Mouse (Mus musculus) limb, embryonic 11.5 days (tissue): ENCODE results near the gene Usp48. TPM values are rescaled to one million over a fixed set of nuclear protein-coding genes. Genes with fewer than 3 reads are reported as not detected.

Experiments
- ATAC-seq: fragments of 200-750 bp; cut with Nextera tagmentation; 2 replicates; pipeline ENCODE4 v1.8.0; 2017; ENCODE audit warnings: low read depth; ENCODE audit not compliant: insufficient number of reproducible peaks, low FRiP score, low TSS enrichment
- DNase-seq: peaks from one replicate; pipeline ENCODE4 v3.0.0-alpha.2; 2015; ENCODE audit warnings: low spot score
- H3K27ac ChIP-seq: fragments of 300-500 bp; sonication (generic); replicated peaks from 2 replicates; pipeline ENCODE4 v1.5.1; 2014; ENCODE audit warnings: low read depth, mild to moderate bottlenecking, low read length
- H3K27me3 ChIP-seq: fragments of 300-500 bp; sonication (generic); 2 replicates; pipeline ENCODE4 v1.6.1; 2014; ENCODE audit warnings: mild to moderate bottlenecking, low read length, mixed read lengths; ENCODE audit not compliant: control insufficient read depth, insufficient read depth
- H3K36me3 ChIP-seq: fragments of 300-500 bp; sonication (generic); 2 replicates; pipeline ENCODE4 v1.6.1; 2014; ENCODE audit warnings: mild to moderate bottlenecking, low read length, moderate library complexity, mixed read lengths; ENCODE audit not compliant: control insufficient read depth, insufficient read depth
- H3K4me1 ChIP-seq: fragments of 300-500 bp; sonication (generic); 2 replicates; pipeline ENCODE4 v1.6.1; 2014; ENCODE audit warnings: low read length, mixed read lengths; ENCODE audit not compliant: control insufficient read depth, insufficient read depth
- H3K4me2 ChIP-seq: fragments of 300-500 bp; sonication (generic); 2 replicates; pipeline ENCODE4 v1.6.1; 2014; ENCODE audit warnings: low read depth, mild to moderate bottlenecking, moderate library complexity; ENCODE audit not compliant: severe bottlenecking
- H3K4me3 ChIP-seq: fragments of 300-500 bp; sonication (generic); 2 replicates; pipeline ENCODE4 v1.5.1; 2014; ENCODE audit warnings: low read depth, low read length
- H3K9ac ChIP-seq: fragments of 300-500 bp; sonication (generic); 2 replicates; pipeline ENCODE4 v1.6.1; 2014; ENCODE audit warnings: mild to moderate bottlenecking, low read length
- H3K9me3 ChIP-seq: fragments of 300-500 bp; sonication (generic); 2 replicates; pipeline ENCODE4 v1.6.1; 2016; ENCODE audit warnings: low read length; ENCODE audit not compliant: control insufficient read depth
- WGBS: fragments of 180-500 bp; shearing (Covaris S2); extraction: QIAGEN DNeasy Blood & Tissue Kit; methylation state at CpG from one replicate; pipeline ENCODE4 v1.1.7; 2014; 5-methylcytosine and 5-hydroxymethylcytosine counted together
- polyA plus RNA-seq: library from polyadenylated mRNA; unstranded; fragments of >200 nt; fragmentation: Nextera tagmentation; extraction: Ambion mirVana; gene quantifications from 2 replicates; pipeline ENCODE4 v1.2.1, GENCODE M21; 2014

Gene Usp48
- polyA plus RNA-seq, 1 experiment from 2014 or later = 93.0 TPM

- Histone ChIP-seq H3K4me3 (no peak overlapping the region), H3K9me3 (no peaks in the 10 kb centered on the region), H3K27ac (no peak overlapping the region), H3K9ac (no peak overlapping the region), H3K4me2 (no peak overlapping the region), H3K4me1 (no peaks in the 10 kb centered on the region), H3K36me3 (peaks cover 13% of the 10 kb centered on the region), H3K27me3 (no peaks in the 10 kb centered on the region)
- WGBS = 77% methylated on average over 8 of the region's 8 CpGs
- ATAC-seq (no peak), DNase-seq (no peak)
These were observed 34.1 kb downstream of the Usp48 start for GRCm38 (mm10) chr4:137627476-137628235.

GRCm38 (mm10) chr4:137628400-137628799, 34.8 kb downstream of the Usp48 start:
- H3K36me3 ChIP-seq = peaks cover 12% of the 10 kb centered on the region
- DNase-seq = no peak
- 90% methylated on average over 6 of the region's 6 CpGs for WGBS
- no peaks in the 10 kb centered on the region for H3K27me3 ChIP-seq
- no peak for ATAC-seq
- H3K4me2 ChIP-seq = no peak overlapping the region
- H3K27ac ChIP-seq = no peak overlapping the region
- no peaks in the 10 kb centered on the region for H3K4me1 ChIP-seq
- no peaks in the 10 kb centered on the region for H3K9me3 ChIP-seq
- H3K4me3 ChIP-seq = no peak overlapping the region
- H3K9ac ChIP-seq = no peak overlapping the region

GRCm38 (mm10) chr4:137629354-137629753, 35.8 kb downstream of the Usp48 start:
- Histone ChIP-seq H3K9ac (no peak overlapping the region), H3K9me3 (no peaks in the 10 kb centered on the region), H3K4me2 (no peak overlapping the region), H3K36me3 (peaks cover 16% of the 10 kb centered on the region), H3K4me3 (no peak overlapping the region), H3K4me1 (no peaks in the 10 kb centered on the region), H3K27me3 (no peaks in the 10 kb centered on the region), H3K27ac (no peak overlapping the region)
- 95% methylated on average over 7 of the region's 7 CpGs for WGBS
- ATAC-seq = no peak
- DNase-seq = no peak

- WGBS = 88% methylated on average over 2 of the region's 2 CpGs
- no peak for DNase-seq
- H3K27me3 ChIP-seq = no peaks in the 10 kb centered on the region
- no peaks in the 10 kb centered on the region for H3K4me1 ChIP-seq
- no peaks in the 10 kb centered on the region for H3K9me3 ChIP-seq
- H3K4me3 ChIP-seq = no peak overlapping the region
- H3K27ac ChIP-seq = no peak overlapping the region
- H3K4me2 ChIP-seq = no peak overlapping the region
- no peak for ATAC-seq
- H3K9ac ChIP-seq = no peak overlapping the region
- peaks cover 18% of the 10 kb centered on the region for H3K36me3 ChIP-seq
These were observed 36.6 kb downstream of the Usp48 start for GRCm38 (mm10) chr4:137630153-137630552.

- H3K9me3 ChIP-seq = no peaks in the 10 kb centered on the region
- no peak overlapping the region for H3K27ac ChIP-seq
- H3K4me2 ChIP-seq = no peak overlapping the region
- no peak for ATAC-seq
- H3K9ac ChIP-seq = no peak overlapping the region
- WGBS = 91% methylated on average over 3 of the region's 3 CpGs
- H3K4me1 ChIP-seq = no peaks in the 10 kb centered on the region
- DNase-seq = no peak
- no peak overlapping the region for H3K4me3 ChIP-seq
- H3K27me3 ChIP-seq = no peaks in the 10 kb centered on the region
- H3K36me3 ChIP-seq = peaks cover 23% of the 10 kb centered on the region
These were observed 38.0 kb downstream of the Usp48 start for GRCm38 (mm10) chr4:137631596-137631995.

GRCm38 (mm10) chr4:137633394-137633793, 39.8 kb downstream of the Usp48 start:
- no peaks in the 10 kb centered on the region for H3K27me3 ChIP-seq
- WGBS = 89% methylated on average over 4 of the region's 4 CpGs

GRCm38 (mm10) chr4:137636597-137636996, 43.0 kb downstream of the Usp48 start:
- WGBS = 86% methylated on average over 3 of the region's 3 CpGs
- ATAC-seq (no peak), DNase-seq (no peak)
- peaks cover 31% of the 10 kb centered on the region for H3K36me3 ChIP-seq
- H3K9ac ChIP-seq = no peak overlapping the region
- no peaks in the 10 kb centered on the region for H3K27me3 ChIP-seq
- no peak overlapping the region for H3K27ac ChIP-seq
- no peaks in the 10 kb centered on the region for H3K4me1 ChIP-seq
- no peak overlapping the region for H3K4me2 ChIP-seq
- no peaks in the 10 kb centered on the region for H3K9me3 ChIP-seq
- no peak overlapping the region for H3K4me3 ChIP-seq

More at GRCm38 (mm10) chr4:137633394-137633793, 39.8 kb downstream of the Usp48 start:
- H3K4me1 ChIP-seq = no peaks in the 10 kb centered on the region
- ATAC-seq = no peak
- no peak overlapping the region for H3K9ac ChIP-seq
- H3K36me3 ChIP-seq = peaks cover 23% of the 10 kb centered on the region
- H3K4me2 ChIP-seq = no peak overlapping the region
- H3K9me3 ChIP-seq = no peaks in the 10 kb centered on the region
- no peak for DNase-seq
- no peak overlapping the region for H3K4me3 ChIP-seq
- H3K27ac ChIP-seq = no peak overlapping the region

- 88% methylated on average over 5 of the region's 5 CpGs for WGBS
- no peak overlapping the region for H3K4me3 ChIP-seq
- no peak overlapping the region for H3K9ac ChIP-seq
- H3K9me3 ChIP-seq = no peaks in the 10 kb centered on the region
- peaks cover 24% of the 10 kb centered on the region; the same call in 1 of the 2 replicates for H3K36me3 ChIP-seq
- no peak overlapping the region for H3K27ac ChIP-seq
- no peak for ATAC-seq
- H3K4me1 ChIP-seq = no peaks in the 10 kb centered on the region
- DNase-seq = no peak
- H3K4me2 ChIP-seq = no peak overlapping the region
- H3K27me3 ChIP-seq = no peaks in the 10 kb centered on the region
These were observed 48.0 kb downstream of the Usp48 start for GRCm38 (mm10) chr4:137641556-137641955.

- Histone ChIP-seq H3K27ac (no peak overlapping the region), H3K4me2 (no peak overlapping the region), H3K4me3 (no peak overlapping the region), H3K4me1 (no peaks in the 10 kb centered on the region), H3K27me3 (no peaks in the 10 kb centered on the region), H3K36me3 (peaks cover 26% of the 10 kb centered on the region; the same call in 1 of the 2 replicates), H3K9me3 (no peaks in the 10 kb centered on the region), H3K9ac (no peak overlapping the region)
- WGBS = 77% methylated on average over 2 of the region's 2 CpGs
- ATAC-seq = no peak
- DNase-seq = no peak
These were observed 48.5 kb downstream of the Usp48 start for GRCm38 (mm10) chr4:137642101-137642500.
